Mouse (Mus musculus) intestine, postnatal 0 days (tissue): Measurements from ENCODE around the gene Pax5. TPM values are rescaled to one million over a fixed set of nuclear protein-coding genes. Genes with fewer than 3 reads are reported as not detected.

Experiments used
- ATAC-seq: fragments of 200-750 bp; cut with Nextera tagmentation; 2 replicates; pipeline ENCODE4 v1.8.0; 2017; ENCODE audit warnings: mild to moderate bottlenecking, moderate TSS enrichment, moderate library complexity
- H3K27ac ChIP-seq: fragments of 300-500 bp; sonication (generic); 2 replicates; pipeline ENCODE4 v1.5.1; 2014; ENCODE audit warnings: mild to moderate bottlenecking, low read depth, low read length, moderate library complexity
- H3K27me3 ChIP-seq: fragments of 300-500 bp; sonication (generic); replicated peaks from 2 replicates; pipeline ENCODE4 v1.6.1; 2014; ENCODE audit warnings: low read length, mixed read lengths; ENCODE audit not compliant: control insufficient read depth, insufficient read depth
- H3K36me3 ChIP-seq: fragments of 300-500 bp; sonication (generic); 2 replicates; pipeline ENCODE4 v1.6.1; 2014; ENCODE audit warnings: mild to moderate bottlenecking, moderate library complexity; ENCODE audit not compliant: control insufficient read depth, insufficient read depth
- H3K4me1 ChIP-seq: fragments of 300-500 bp; sonication (generic); replicated peaks from 2 replicates; pipeline ENCODE4 v1.6.1; 2014; ENCODE audit warnings: antibody characterized with exemption, low read length, mixed read lengths; ENCODE audit not compliant: control insufficient read depth, insufficient read depth
- H3K4me2 ChIP-seq: fragments of 300-500 bp; sonication (generic); replicated peaks from 2 replicates; pipeline ENCODE4 v1.6.1; 2014; ENCODE audit warnings: low read depth, mild to moderate bottlenecking, moderate library complexity
- H3K4me3 ChIP-seq: fragments of 300-500 bp; sonication (generic); 2 replicates; pipeline ENCODE4 v1.5.1; 2014; ENCODE audit warnings: low read depth, low read length
- H3K9ac ChIP-seq: fragments of 300-500 bp; sonication (generic); 2 replicates; pipeline ENCODE4 v1.6.1; 2014; ENCODE audit warnings: mild to moderate bottlenecking, low read depth, low read length
- H3K9me3 ChIP-seq: fragments of 300-500 bp; sonication (generic); 2 replicates; pipeline ENCODE4 v1.6.1; 2016; ENCODE audit warnings: mixed run types; ENCODE audit not compliant: control insufficient read depth
- CTCF ChIP-seq: sonication (generic); IDR thresholded peaks from 2 replicates; pipeline ENCODE4 v1.5.1; 2016; ENCODE audit warnings: low read depth, mild to moderate bottlenecking, control low read depth, antibody characterized with exemption, moderate library complexity
- WGBS: fragments of 180-500 bp; shearing (Covaris S2); extraction: QIAGEN DNeasy Blood & Tissue Kit; methylation state at CpG from one replicate; pipeline ENCODE4 v1.1.7; 2014; 5-methylcytosine and 5-hydroxymethylcytosine counted together
- polyA plus RNA-seq: library from polyadenylated mRNA; unstranded; fragments of >200 nt; fragmentation: Nextera tagmentation; extraction: Ambion mirVana; gene quantifications from 2 replicates; pipeline ENCODE4 v1.2.1, GENCODE M21; 2015

The Pax5 gene
- polyA plus RNA-seq, 1 experiment from 2014 or later: 0.01 TPM

DNA sequence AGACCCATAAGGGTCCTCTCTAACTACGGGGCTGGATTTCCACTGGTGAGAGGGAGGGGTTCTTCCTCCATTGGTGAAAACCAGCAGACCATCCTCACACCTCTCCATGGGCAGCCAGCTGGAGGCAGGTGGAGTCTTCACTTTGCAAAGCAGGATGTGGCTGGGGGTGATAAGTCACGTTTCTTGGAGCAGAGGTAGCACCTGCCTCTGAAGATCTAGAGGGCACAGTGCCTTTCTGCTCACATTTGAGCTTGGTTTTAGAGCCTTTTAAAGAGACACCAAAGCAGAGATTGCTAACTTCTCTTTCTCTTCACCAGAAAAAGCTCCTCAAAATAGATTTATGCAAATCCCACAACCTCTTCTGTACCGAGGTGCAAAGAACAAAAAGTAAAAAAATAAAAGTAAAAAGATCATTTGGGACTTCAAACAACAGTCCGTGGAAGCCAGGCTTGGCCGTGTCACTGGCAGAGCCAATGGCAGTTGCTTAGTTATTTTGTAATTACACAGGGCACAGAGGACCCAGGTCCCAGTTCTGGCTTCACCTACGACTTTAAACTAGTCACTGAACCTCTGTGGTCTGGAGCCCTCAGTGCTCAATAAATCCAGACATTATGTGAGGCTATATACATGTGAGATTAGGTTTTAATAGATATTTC is 29.9 kb downstream of the Pax5 start:
- WGBS: 61% methylated on average over 6 of the region's 6 CpGs
- H3K4me1 ChIP-seq: no peaks in the 10 kb centered on the region
- no peaks in the 10 kb centered on the region for H3K9me3 ChIP-seq
- TF ChIP-seq CTCF: no peak
- H3K27ac ChIP-seq: no peak overlapping the region
- no peak overlapping the region for H3K4me2 ChIP-seq
- ATAC-seq: no peak
- H3K36me3 ChIP-seq: no peaks in the 10 kb centered on the region
- H3K27me3 ChIP-seq: no peaks in the 10 kb centered on the region
- no peak overlapping the region for H3K9ac ChIP-seq
- no peak overlapping the region for H3K4me3 ChIP-seq

DNA sequence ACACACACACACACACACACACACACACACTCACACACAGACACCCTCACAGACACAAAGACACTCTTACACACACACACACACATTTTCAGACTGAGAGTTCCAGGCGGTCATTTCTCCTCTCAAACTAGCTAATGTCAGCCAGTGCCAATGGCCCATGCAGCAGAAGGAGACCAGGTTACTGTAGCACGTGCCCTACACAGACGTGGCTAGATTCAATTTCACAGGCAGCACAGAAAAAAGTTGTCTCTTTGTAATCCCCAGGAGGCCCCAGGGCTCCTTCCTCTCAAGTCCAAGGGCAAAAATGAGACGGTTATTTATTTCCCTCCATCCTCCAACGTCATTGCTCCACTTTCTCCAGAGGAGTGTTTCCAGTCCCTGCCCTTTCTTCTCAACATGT is 31.6 kb downstream of the Pax5 start:
- no peaks in the 10 kb centered on the region for H3K9me3 ChIP-seq
- H3K27ac ChIP-seq: no peak overlapping the region
- no peak overlapping the region for H3K9ac ChIP-seq
- no peaks in the 10 kb centered on the region for H3K36me3 ChIP-seq
- H3K4me1 ChIP-seq: no peaks in the 10 kb centered on the region
- no peak for ATAC-seq
- no peaks in the 10 kb centered on the region for H3K27me3 ChIP-seq
- no peak overlapping the region for H3K4me2 ChIP-seq
- H3K4me3 ChIP-seq: no peak overlapping the region
- TF ChIP-seq CTCF: no peak
- WGBS: 36% methylated on average over 5 of the region's 5 CpGs

DNA sequence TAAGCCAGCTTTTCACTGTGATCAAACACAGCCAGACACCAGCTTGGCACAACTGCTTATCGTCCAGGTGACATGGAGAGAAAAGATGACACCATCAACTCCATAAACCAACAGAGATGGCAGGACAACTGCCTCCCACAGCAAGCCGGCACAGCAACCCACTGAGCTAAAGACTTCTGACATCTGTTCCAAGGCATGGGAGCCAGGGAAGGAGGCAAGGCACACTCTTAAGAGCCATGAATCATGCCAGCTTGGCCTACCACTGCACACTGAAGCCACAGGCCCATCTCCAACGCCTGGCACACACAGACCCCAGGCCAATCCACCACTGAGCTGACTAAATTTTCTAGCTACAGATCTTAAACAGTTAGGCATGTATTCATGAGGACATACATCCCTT is 32.3 kb downstream of the Pax5 start:
- WGBS: 62% methylated on average over 3 of the region's 3 CpGs
- ATAC-seq: no peak

DNA sequence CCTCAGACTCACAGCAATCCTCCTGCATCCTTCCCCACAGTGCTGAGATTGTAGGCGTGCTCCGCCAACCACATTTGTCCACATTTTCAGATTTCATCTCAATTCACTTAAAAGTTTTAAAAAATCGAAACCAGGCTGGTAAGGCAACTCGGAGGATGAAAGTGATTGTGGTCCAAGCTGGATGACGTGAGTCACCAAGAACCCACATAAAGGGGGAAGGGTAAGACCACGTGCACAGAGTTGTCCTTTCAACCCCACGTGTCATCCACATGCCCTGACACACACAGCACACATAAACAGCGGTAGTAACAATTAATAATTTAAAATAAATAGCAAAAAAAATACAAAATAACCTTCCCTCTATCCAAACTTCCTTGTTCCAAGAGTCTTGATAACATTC is 35.3 kb downstream of the Pax5 start:
- WGBS: 86% methylated on average over 8 of the region's 8 CpGs
- no peaks in the 10 kb centered on the region for H3K9me3 ChIP-seq
- no peak for TF ChIP-seq CTCF

More for the DNA sequence above, 32.3 kb downstream of the Pax5 start:
- H3K9ac ChIP-seq: no peak overlapping the region
- no peak overlapping the region for H3K4me2 ChIP-seq
- no peaks in the 10 kb centered on the region for H3K27me3 ChIP-seq
- H3K36me3 ChIP-seq: no peaks in the 10 kb centered on the region
- no peaks in the 10 kb centered on the region for H3K4me1 ChIP-seq
- no peak for TF ChIP-seq CTCF
- H3K9me3 ChIP-seq: no peaks in the 10 kb centered on the region
- H3K27ac ChIP-seq: no peak overlapping the region
- H3K4me3 ChIP-seq: no peak overlapping the region

DNA sequence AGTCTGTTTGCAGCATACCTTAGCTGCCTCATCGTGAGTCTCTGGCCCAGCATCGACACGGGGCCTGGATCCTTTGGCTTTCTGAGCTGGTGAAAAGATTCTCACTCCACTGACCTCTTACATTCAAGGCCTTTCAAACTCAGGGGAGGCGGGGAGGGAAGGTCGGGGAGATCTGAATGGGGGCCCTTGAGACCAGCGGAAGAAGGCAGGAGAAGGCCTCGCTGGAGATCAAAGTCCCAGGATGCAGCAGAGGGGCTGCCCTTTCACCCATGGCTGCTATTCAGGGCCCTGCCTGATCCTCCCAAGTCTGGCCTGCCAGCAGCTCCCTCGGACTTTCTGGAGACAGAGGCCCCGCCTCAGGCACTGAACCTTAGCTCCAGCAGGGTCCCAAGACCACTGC is 36.6 kb downstream of the Pax5 start:
- no peaks in the 10 kb centered on the region for H3K4me1 ChIP-seq
- H3K4me2 ChIP-seq: no peak overlapping the region
- H3K27me3 ChIP-seq: no peaks in the 10 kb centered on the region
- H3K9ac ChIP-seq: no peak overlapping the region
- 49% methylated on average over 9 of the region's 9 CpGs for WGBS
- H3K36me3 ChIP-seq: no peaks in the 10 kb centered on the region
- no peak for TF ChIP-seq CTCF
- H3K9me3 ChIP-seq: no peaks in the 10 kb centered on the region
- no peak overlapping the region for H3K4me3 ChIP-seq
- no peak overlapping the region for H3K27ac ChIP-seq
- ATAC-seq: no peak

More for the DNA sequence above, 35.3 kb downstream of the Pax5 start:
- no peak for ATAC-seq
- no peaks in the 10 kb centered on the region for H3K4me1 ChIP-seq
- H3K4me2 ChIP-seq: no peak overlapping the region
- no peak overlapping the region for H3K27ac ChIP-seq
- H3K4me3 ChIP-seq: no peak overlapping the region
- H3K36me3 ChIP-seq: no peaks in the 10 kb centered on the region
- no peaks in the 10 kb centered on the region for H3K27me3 ChIP-seq
- no peak overlapping the region for H3K9ac ChIP-seq

DNA sequence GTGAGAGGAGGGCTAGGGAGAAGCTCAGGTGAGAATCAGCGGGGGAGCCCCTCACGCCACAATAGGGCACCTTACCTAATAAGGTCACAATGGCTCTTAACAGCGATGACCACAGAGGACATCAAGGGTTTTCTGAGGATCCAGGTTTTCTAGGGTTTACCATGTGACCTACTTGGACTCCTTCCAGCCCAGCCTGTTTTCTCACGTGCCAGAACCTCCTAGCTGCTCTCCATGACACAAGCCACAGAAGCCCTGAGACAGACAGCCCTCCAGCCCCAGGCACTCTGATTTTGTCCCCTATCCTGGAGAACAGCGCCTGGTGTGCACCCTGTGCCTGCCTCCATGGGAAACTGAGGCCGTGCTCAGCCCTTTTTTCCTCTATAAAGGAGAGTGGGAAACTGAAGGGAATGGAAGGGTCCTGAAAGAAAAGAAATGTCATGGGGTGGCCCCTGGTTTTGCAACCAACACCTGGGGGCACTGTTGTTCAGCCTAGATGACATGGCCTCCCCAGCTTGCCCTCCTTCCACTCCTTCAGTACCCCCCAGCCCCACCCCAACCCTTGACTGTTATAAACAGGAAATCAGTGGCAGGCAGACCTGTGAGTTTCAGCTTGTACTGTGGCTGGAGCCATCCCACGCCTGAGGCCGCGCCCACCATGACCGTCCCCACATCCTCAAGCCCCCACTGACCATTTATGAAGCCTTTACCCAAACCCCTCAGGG is 37.9 kb downstream of the Pax5 start:
- H3K36me3 ChIP-seq: no peaks in the 10 kb centered on the region
- ATAC-seq: no peak
- 62% methylated on average over 10 of the region's 10 CpGs for WGBS
- no peaks in the 10 kb centered on the region for H3K27me3 ChIP-seq
- H3K4me2 ChIP-seq: no peak overlapping the region
- no peak overlapping the region for H3K27ac ChIP-seq
- H3K9ac ChIP-seq: no peak overlapping the region
- H3K4me1 ChIP-seq: no peaks in the 10 kb centered on the region
- no peaks in the 10 kb centered on the region for H3K9me3 ChIP-seq
- no peak overlapping the region for H3K4me3 ChIP-seq
- TF ChIP-seq CTCF: 0 out of 2 replicates have a peak, but pooled peaks have one; percentile 12
